Mouse (Mus musculus) liver, postnatal 0 days (tissue): ENCODE measurements around the gene Ccl26. TPM values are rescaled to one million over a fixed set of nuclear protein-coding genes. Genes with fewer than 3 reads are reported as not detected.

Experiments
- ATAC-seq: fragments of 200-750 bp; cut with Nextera tagmentation; 2 replicates; pipeline ENCODE4 v1.8.0; 2017; ENCODE audit warnings: mild to moderate bottlenecking, moderate library complexity
- DNase-seq: peaks from one replicate; pipeline ENCODE4 v3.0.0-alpha.2; 2016
- H3K27ac ChIP-seq: fragments of 300-500 bp; sonication (generic); 2 replicates; pipeline ENCODE4 v1.5.1; 2014; ENCODE audit warnings: antibody characterized with exemption, moderate library complexity, mild to moderate bottlenecking, low read depth
- H3K27me3 ChIP-seq: fragments of 300-500 bp; sonication (generic); 2 replicates; pipeline ENCODE4 v1.6.1; 2014; ENCODE audit warnings: low read length, control low read depth, mixed read lengths; ENCODE audit not compliant: insufficient read depth
- H3K36me3 ChIP-seq: fragments of 300-500 bp; sonication (generic); replicated peaks from 2 replicates; pipeline ENCODE4 v1.6.1; 2014; ENCODE audit warnings: mild to moderate bottlenecking, control low read depth, low read length, moderate library complexity, mixed read lengths; ENCODE audit not compliant: insufficient read depth
- H3K4me1 ChIP-seq: fragments of 300-500 bp; sonication (generic); 2 replicates; pipeline ENCODE4 v1.6.1; 2014; ENCODE audit warnings: antibody characterized with exemption, mild to moderate bottlenecking, control low read depth; ENCODE audit not compliant: insufficient read depth
- H3K4me2 ChIP-seq: fragments of 300-500 bp; sonication (generic); 2 replicates; pipeline ENCODE4 v1.6.1; 2014; ENCODE audit warnings: low read depth, mild to moderate bottlenecking, low read length, moderate library complexity, mixed read lengths
- H3K4me3 ChIP-seq: fragments of 300-500 bp; sonication (generic); 2 replicates; pipeline ENCODE4 v1.5.1; 2014; ENCODE audit warnings: low read depth, low read length
- H3K9ac ChIP-seq: fragments of 300-500 bp; sonication (generic); replicated peaks from 2 replicates; pipeline ENCODE4 v1.6.1; 2014; ENCODE audit warnings: mild to moderate bottlenecking, moderate library complexity
- H3K9me3 ChIP-seq: fragments of 300-500 bp; sonication (generic); 2 replicates; pipeline ENCODE4 v1.6.1; 2016; ENCODE audit warnings: mild to moderate bottlenecking, control low read depth, low read length, mixed read lengths
- CTCF ChIP-seq: sonication (generic); IDR thresholded peaks from 2 replicates; pipeline ENCODE4 v1.5.1; 2016; ENCODE audit warnings: antibody characterized with exemption, low read depth
- EP300 ChIP-seq: IDR thresholded peaks from 2 replicates; pipeline ENCODE4 v1.6.1; 2016; ENCODE audit warnings: antibody characterized with exemption, low read depth, mild to moderate bottlenecking
- WGBS: fragments of 180-500 bp; shearing (Covaris S2); extraction: QIAGEN DNeasy Blood & Tissue Kit; methylation state at CpG from one replicate; pipeline ENCODE4 v1.1.7; 2014; ENCODE audit not compliant: insufficient replicate concordance; 5-methylcytosine and 5-hydroxymethylcytosine counted together
- polyA plus RNA-seq: library from polyadenylated mRNA; unstranded; fragments of >200 nt; fragmentation: Nextera tagmentation; extraction: Ambion mirVana; gene quantifications from 2 replicates; pipeline ENCODE4 v1.2.1, GENCODE M21; 2015

The Ccl26 gene
- polyA plus RNA-seq, 1 experiment from 2014 or later: not detected

DNA sequence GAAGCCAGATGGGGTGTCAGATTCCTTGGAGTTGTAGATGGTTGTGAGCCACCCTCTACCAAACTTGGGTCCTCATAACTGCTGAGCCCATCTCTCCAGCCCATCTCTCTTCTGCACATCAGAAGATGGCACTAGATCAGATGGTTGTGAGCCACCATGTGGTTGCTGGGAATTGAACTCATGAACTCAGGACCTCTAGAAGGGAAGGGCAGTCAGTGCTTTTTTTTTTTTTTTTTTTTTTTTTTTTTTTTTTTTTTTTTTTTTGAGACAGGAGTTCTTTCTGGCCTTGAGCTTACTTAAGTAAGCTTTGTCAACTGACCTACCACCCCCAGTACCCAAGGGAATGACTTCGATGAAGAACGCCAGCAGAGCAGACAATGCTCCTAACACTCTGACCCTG, 15.4 kb downstream of the Ccl26 start:
- 81% methylated on average over 2 of the region's 2 CpGs for WGBS
- Histone ChIP-seq H3K4me3 (no peak overlapping the region), H3K9me3 (no peaks in the 10 kb centered on the region), H3K4me1 (peaks cover 13% of the 10 kb centered on the region), H3K36me3 (no peaks in the 10 kb centered on the region), H3K4me2 (no peak overlapping the region), H3K9ac (no peak overlapping the region), H3K27ac (no peak overlapping the region), H3K27me3 (peaks cover 8% of the 10 kb centered on the region)
- TF ChIP-seq CTCF (no peak), EP300 (no peak)
- ATAC-seq: no peak
- DNase-seq: no peak

DNA sequence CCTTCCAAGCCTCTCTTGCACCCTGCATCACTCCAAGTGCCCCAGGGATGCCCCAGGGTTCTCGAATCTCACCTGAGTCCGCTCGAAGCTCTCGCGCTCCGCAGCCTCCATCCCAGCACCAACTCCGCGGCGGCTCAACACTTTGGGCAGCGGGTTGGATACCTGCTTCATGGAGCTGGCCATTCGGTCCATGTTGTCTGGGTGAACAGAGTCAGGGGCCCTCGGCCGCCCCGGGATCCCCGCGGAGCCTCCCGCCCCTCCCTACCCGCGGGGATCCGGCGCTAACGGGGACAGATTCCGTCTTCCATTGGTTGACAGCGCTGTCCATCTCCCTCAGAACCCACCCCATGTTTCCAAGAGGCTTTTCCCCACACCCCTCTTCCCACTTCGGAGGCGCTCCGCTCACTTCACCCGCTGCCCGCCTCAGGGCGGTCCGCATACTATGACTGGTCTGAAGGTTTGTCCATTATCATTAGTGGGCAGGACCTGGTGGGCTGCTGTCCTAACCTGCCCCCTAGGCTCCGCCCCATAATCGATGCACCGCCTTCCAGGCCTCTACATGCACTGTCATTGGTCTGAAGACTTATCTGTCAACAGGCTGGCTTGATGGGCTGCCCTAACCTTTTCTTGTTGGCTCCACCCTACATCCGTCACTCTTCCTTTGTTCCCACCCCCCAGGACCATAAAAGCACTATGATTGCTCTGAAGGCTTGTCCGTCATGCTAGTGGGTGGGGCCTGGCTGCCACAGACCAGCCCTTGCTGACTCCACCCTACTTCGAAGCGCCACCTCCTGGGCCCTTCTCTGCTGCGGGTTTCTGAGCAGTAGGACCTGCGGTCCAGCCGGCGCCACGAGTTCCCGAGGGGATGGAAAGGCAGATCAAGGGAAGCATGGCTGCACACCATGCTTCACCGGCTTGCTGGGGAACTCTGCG, 18.2 kb downstream of the Ccl26 start, which contains the start of gene Hip1:
Hip1 (minus strand) TSS at position 256 of the 933 bp plus-strand sequence.
- Histone ChIP-seq H3K36me3 (no peaks in the 10 kb centered on the region), H3K27me3 (peaks cover 8% of the 10 kb centered on the region), H3K4me3 (peak within 1 kb of the TSS; percentile 63), H3K9me3 (no peaks in the 10 kb centered on the region), H3K4me1 (peaks cover 13% of the 10 kb centered on the region), H3K27ac (no peak within 1 kb of the TSS), H3K9ac (peak within 1 kb of the TSS; percentile 10; the same call in 1 of the 2 replicates), H3K4me2 (peak within 1 kb of the TSS; percentile 76)
- no peak for TF ChIP-seq EP300
- TF ChIP-seq CTCF: peak; percentile 68
- DNase-seq (peak; percentile 92), ATAC-seq (peak; percentile 99)
- WGBS: 2% methylated on average over 46 of the region's 46 CpGs

- TF ChIP-seq EP300 (no peak), CTCF (no peak)
- ATAC-seq (no peak), DNase-seq (no peak)
- 17% methylated on average over 15 of the region's 15 CpGs for WGBS
- Histone ChIP-seq H3K27ac (no peak overlapping the region), H3K9me3 (no peaks in the 10 kb centered on the region), H3K36me3 (no peaks in the 10 kb centered on the region), H3K4me3 (peak overlapping the region; percentile 63), H3K27me3 (peaks cover 8% of the 10 kb centered on the region), H3K4me1 (peaks cover 13% of the 10 kb centered on the region), H3K9ac (0 out of 2 replicates have a peak overlapping the region, but pooled peaks have one; percentile 9), H3K4me2 (peak overlapping the region; percentile 76)
Observed at GRCm38 (mm10) chr5:135544032-135544558, 19.3 kb downstream of the Ccl26 start.

DNA sequence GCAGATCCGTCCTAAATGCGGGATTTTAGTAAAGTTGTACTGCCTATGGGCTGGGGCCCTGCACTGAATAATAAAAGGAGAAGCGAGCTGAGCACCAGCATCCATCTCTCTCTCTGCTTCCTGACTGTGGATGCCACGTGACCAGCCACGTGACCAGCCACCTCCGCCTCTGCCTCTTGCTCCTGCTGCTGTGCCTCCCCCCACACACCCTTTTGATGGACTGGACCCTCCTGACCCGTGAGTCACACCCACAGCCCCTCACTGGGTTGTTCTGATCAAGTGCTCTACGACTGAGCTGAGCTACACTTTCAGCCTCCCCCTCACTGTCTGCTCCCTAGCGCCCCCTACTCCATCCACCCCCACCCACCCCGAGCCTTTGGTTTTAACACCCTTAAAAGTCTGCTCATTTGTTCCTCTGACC, 25.6 kb downstream of the Ccl26 start:
- H3K4me1 ChIP-seq: peaks cover 5% of the 10 kb centered on the region; the same call in 1 of the 2 replicates
- TF ChIP-seq CTCF: 0 out of 2 replicates have a peak, but pooled peaks have one; percentile 17
- no peak for TF ChIP-seq EP300
- no peaks in the 10 kb centered on the region for H3K36me3 ChIP-seq
- no peak overlapping the region for H3K4me3 ChIP-seq
- peak overlapping the region; percentile 39; the same call in 1 of the 2 replicates for H3K27ac ChIP-seq
- H3K4me2 ChIP-seq: no peak overlapping the region
- ATAC-seq (peak; percentile 51), DNase-seq (peak; percentile 35)
- H3K9me3 ChIP-seq: no peaks in the 10 kb centered on the region
- no peaks in the 10 kb centered on the region for H3K27me3 ChIP-seq
- 43% methylated on average over 10 of the region's 10 CpGs for WGBS
- H3K9ac ChIP-seq: no peak overlapping the region

GRCm38 (mm10) chr5:135537326-135537725, 26.0 kb downstream of the Ccl26 start:
- peak overlapping the region; percentile 6; the same call in 1 of the 2 replicates for H3K4me2 ChIP-seq
- DNase-seq: peak; percentile 56
- TF ChIP-seq CTCF (no peak), EP300 (no peak)
- H3K27me3 ChIP-seq: no peaks in the 10 kb centered on the region
- H3K4me1 ChIP-seq: peaks cover 5% of the 10 kb centered on the region; the same call in 1 of the 2 replicates
- no peaks in the 10 kb centered on the region for H3K36me3 ChIP-seq
- peak; percentile 77 for ATAC-seq
- WGBS: 24% methylated on average over 4 of the region's 4 CpGs
- no peak overlapping the region for H3K9ac ChIP-seq
- H3K27ac ChIP-seq: peak overlapping the region; percentile 39; the same call in 1 of the 2 replicates
- H3K9me3 ChIP-seq: no peaks in the 10 kb centered on the region
- H3K4me3 ChIP-seq: no peak overlapping the region

GRCm38 (mm10) chr5:135535867-135536266, 27.5 kb downstream of the Ccl26 start:
- no peaks in the 10 kb centered on the region for H3K27me3 ChIP-seq
- TF ChIP-seq CTCF: no peak
- TF ChIP-seq EP300: no peak
- H3K4me2 ChIP-seq: no peak overlapping the region
- H3K9me3 ChIP-seq: no peaks in the 10 kb centered on the region
- ATAC-seq (no peak), DNase-seq (no peak)
- H3K4me1 ChIP-seq: peaks cover 5% of the 10 kb centered on the region; the same call in 1 of the 2 replicates
- H3K27ac ChIP-seq: no peak overlapping the region
- no peak overlapping the region for H3K9ac ChIP-seq
- no peaks in the 10 kb centered on the region for H3K36me3 ChIP-seq
- no peak overlapping the region for H3K4me3 ChIP-seq
